Mouse (Mus musculus) heart, embryonic 11.5 days (tissue): ENCODE data around the gene Ints3. TPM values are rescaled to one million over a fixed set of nuclear protein-coding genes. Genes with fewer than 3 reads are reported as not detected.

Source experiments
- ATAC-seq: fragments of 200-750 bp; cut with Nextera tagmentation; replicated peaks from 2 replicates; pipeline ENCODE4 v1.8.0; 2017; ENCODE audit warnings: moderate library complexity; ENCODE audit not compliant: insufficient number of reproducible peaks, low FRiP score, low TSS enrichment
- H3K27ac ChIP-seq: fragments of 300-500 bp; sonication (generic); 2 replicates; pipeline ENCODE4 v1.5.1; 2014; ENCODE audit warnings: mild to moderate bottlenecking, low read depth, low read length
- H3K27me3 ChIP-seq: fragments of 300-500 bp; sonication (generic); 2 replicates; pipeline ENCODE4 v1.6.1; 2014; ENCODE audit warnings: mild to moderate bottlenecking, low read length, mixed read lengths; ENCODE audit not compliant: control insufficient read depth, insufficient read depth
- H3K36me3 ChIP-seq: fragments of 300-500 bp; sonication (generic); 2 replicates; pipeline ENCODE4 v1.6.1; 2014; ENCODE audit warnings: mild to moderate bottlenecking, low read length, moderate library complexity, mixed read lengths; ENCODE audit not compliant: control insufficient read depth, insufficient read depth
- H3K4me1 ChIP-seq: fragments of 300-500 bp; sonication (generic); 2 replicates; pipeline ENCODE4 v1.6.1; 2014; ENCODE audit warnings: low read length; ENCODE audit not compliant: control insufficient read depth, insufficient read depth
- H3K4me2 ChIP-seq: fragments of 300-500 bp; sonication (generic); 2 replicates; pipeline ENCODE4 v1.6.1; 2014; ENCODE audit warnings: mild to moderate bottlenecking, moderate library complexity
- H3K4me3 ChIP-seq: fragments of 300-500 bp; sonication (generic); 2 replicates; pipeline ENCODE4 v1.5.1; 2014; ENCODE audit warnings: low read depth, low read length
- H3K9ac ChIP-seq: fragments of 300-500 bp; sonication (generic); 2 replicates; pipeline ENCODE4 v1.6.1; 2014; ENCODE audit warnings: mild to moderate bottlenecking, low read depth, low read length, moderate library complexity
- H3K9me3 ChIP-seq: fragments of 300-500 bp; sonication (generic); replicated peaks from 2 replicates; pipeline ENCODE4 v1.6.1; 2016; ENCODE audit warnings: low read length; ENCODE audit not compliant: control insufficient read depth
- whole genome bisulfite sequencing: fragments of 180-500 bp; shearing (Covaris S2); extraction: QIAGEN DNeasy Blood & Tissue Kit; methylation state at CpG from one replicate; pipeline ENCODE4 v1.1.7; 2014; ENCODE audit not compliant: insufficient replicate concordance; 5-methylcytosine and 5-hydroxymethylcytosine counted together
- polyA plus RNA-seq: library from polyadenylated mRNA; unstranded; fragments of >200 nt; fragmentation: Nextera tagmentation; extraction: Ambion mirVana; gene quantifications from 2 replicates; pipeline ENCODE4 v1.2.1, GENCODE M21; 2014

Ints3 gene
- 25.3 and 26.9 TPM in 2 replicates for polyA plus RNA-seq

DNA sequence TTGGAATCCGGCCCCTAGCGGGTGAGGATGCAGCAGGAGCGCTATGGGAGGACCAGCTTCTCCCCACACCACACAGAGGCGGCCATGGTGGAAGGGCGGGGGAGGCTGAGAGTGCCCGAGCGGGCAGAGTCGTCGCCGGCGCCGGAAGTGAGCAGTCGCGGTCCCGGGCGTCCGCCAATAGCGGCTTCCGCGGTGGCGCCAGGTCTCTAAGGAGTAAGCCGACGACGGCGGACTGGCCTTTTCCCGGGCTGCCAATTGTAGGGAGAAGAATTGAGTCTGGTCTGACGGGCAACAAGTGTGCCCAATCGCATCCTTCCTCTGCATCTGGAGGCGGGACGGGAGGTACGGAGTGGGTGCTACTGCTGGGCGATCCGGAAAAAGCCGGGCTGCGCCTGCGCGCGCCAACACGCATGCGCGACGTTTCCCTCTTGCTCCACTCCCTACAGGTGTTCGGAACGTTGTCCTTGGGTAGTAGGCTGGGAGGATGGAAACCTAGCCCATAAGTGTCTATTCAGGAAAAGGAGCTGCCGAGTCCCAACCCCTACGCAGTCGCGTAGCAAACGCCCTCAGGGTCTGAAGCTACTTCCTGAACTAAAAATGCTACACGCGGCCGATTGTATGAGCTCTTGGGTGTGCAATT is at the start of gene Ints3:
Gene Ints3 (minus strand): TSS at position 242 of the 640 bp plus-strand sequence.
- H3K27me3 ChIP-seq = no peaks in the 10 kb centered on the region
- peak; percentile 97 for ATAC-seq
- under 1% methylated on average over 52 of the region's 52 CpGs for WGBS
- peak within 1 kb of the TSS; percentile 94 for H3K4me2 ChIP-seq
- no peaks in the 10 kb centered on the region for H3K9me3 ChIP-seq
- peak within 1 kb of the TSS; percentile 97 for H3K9ac ChIP-seq
- no peaks in the 10 kb centered on the region for H3K36me3 ChIP-seq
- H3K4me1 ChIP-seq = peaks cover 24% of the 10 kb centered on the region
- H3K4me3 ChIP-seq = peak within 1 kb of the TSS; percentile 76
- H3K27ac ChIP-seq = peak within 1 kb of the TSS; percentile 97

DNA sequence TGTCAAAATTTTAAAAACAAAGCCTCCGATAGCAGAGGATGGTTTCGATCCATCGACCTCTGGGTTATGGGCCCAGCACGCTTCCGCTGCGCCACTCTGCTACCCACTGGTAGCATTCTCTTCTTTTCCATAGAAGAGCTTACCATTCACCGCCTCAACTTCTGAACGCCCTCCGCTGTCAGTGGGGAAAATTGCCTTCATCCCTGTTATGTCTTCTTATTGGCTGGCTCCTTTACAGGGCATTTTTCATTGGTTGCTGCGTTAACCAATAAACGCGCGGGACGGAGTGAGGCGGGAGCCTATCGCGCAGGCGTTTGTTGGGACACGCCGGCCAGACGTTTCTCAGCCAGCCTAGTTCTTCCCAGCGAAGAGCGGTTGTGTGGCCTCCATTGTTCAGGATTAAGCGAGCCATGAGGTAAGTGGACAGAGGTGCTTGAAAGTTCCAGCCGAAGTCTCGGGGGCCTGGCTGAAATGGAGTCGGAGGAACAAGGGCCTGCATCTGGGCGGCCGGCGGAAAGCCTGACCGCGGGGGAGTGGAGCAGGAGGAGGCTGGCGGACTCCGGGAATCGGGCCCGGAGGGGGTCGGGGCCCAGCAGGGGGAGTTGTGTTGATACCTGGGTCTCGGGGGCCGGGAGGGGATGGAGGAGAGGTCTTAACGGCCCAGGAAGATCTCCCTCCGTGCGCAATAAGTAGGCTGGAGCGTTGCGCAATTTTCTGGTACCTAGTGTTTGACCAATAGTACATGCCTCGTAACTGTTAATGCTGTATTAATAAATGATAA is 42.6 kb upstream of the Ints3 start, which contains the start of gene Ilf2:
Gene Ilf2 (plus strand): TSS at position 296 of the 781 bp plus-strand sequence.
- Histone ChIP-seq H3K4me1 (peaks cover 6% of the 10 kb centered on the region; the same call in 1 of the 2 replicates), H3K4me3 (peak within 1 kb of the TSS; percentile 90), H3K9ac (peak within 1 kb of the TSS; percentile 96), H3K4me2 (peak within 1 kb of the TSS; percentile 85), H3K27ac (peak within 1 kb of the TSS; percentile 94), H3K9me3 (no peaks in the 10 kb centered on the region), H3K36me3 (peaks cover 18% of the 10 kb centered on the region), H3K27me3 (no peaks in the 10 kb centered on the region)
- ATAC-seq = peak; percentile 99
- under 1% methylated on average over 45 of the region's 45 CpGs for WGBS

DNA sequence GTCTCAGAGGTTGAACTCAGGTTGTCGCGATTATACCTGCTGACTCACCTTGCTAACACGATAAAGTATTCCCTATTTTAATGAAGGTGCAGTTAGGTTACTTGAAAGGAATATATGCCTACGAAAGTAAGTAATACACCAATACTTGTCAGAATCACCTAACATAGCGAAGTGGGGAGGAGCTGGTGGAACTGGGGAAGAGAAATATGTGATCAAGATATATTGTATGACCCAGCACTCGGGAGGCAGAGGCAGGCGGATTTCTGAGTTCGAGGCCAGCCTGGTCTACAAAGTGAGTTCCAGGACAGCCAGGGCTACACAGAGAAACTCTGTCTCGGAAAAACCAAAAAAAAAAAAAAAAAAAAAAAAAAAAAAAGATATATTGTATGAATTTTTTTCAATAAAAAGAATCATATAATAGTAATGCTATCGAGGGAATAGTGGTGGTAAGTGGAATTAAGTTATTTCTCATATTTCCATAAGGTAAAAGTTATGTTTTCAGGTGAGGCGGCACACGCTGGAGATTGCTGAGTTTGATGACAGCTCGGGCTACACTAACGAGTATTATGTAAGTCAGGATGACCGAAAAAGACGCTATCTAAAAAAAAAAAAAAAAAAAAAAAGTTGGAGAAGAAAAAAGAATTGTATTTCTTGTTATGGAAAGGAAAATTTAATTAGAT is 41.9 kb upstream of the Ints3 start:
- peak overlapping the region; percentile 52 for H3K4me2 ChIP-seq
- no peaks in the 10 kb centered on the region for H3K27me3 ChIP-seq
- 39% methylated on average over 15 of the region's 16 CpGs for WGBS
- no peak overlapping the region for H3K9ac ChIP-seq
- peaks cover 13% of the 10 kb centered on the region for H3K36me3 ChIP-seq
- ATAC-seq = 0 out of 2 replicates have a peak, but pooled peaks have one; percentile 8
- H3K27ac ChIP-seq = no peak overlapping the region
- H3K4me1 ChIP-seq = peaks cover 6% of the 10 kb centered on the region; the same call in 1 of the 2 replicates
- H3K9me3 ChIP-seq = no peaks in the 10 kb centered on the region
- H3K4me3 ChIP-seq = peak overlapping the region; percentile 38

DNA sequence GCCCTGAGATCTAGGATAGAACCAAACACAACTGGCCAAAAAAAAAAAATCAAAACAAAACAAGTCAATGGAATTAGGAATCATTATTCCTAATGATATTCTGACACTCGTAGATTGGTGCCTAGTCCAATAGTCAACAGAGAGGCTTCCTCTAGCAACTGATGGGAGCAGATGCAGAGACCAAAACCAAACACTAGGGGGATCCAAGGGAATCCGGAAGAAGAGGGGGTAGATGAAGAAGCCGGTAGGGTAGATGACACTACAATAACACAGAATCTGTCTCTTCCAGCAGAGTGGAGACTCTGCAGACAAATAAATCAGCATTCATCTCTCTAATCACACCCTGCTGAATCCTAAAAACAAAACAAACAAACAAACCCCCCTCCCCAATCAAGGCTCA is 38.8 kb upstream of the Ints3 start:
- Histone ChIP-seq H3K27ac (no peak overlapping the region), H3K4me2 (no peak overlapping the region), H3K4me1 (peaks cover 6% of the 10 kb centered on the region; the same call in 1 of the 2 replicates), H3K9ac (no peak overlapping the region), H3K27me3 (no peaks in the 10 kb centered on the region), H3K9me3 (no peaks in the 10 kb centered on the region), H3K4me3 (no peak overlapping the region), H3K36me3 (no peaks in the 10 kb centered on the region)
- ATAC-seq = no peak
- WGBS = 36% methylated on average over 3 of the region's 3 CpGs

GRCm38 (mm10) chr3:90467618-90468300 is 34.3 kb upstream of the Ints3 start:
- Histone ChIP-seq H3K4me1 (peaks cover 9% of the 10 kb centered on the region), H3K4me3 (no peak overlapping the region), H3K27ac (no peak overlapping the region), H3K9ac (no peak overlapping the region), H3K36me3 (no peaks in the 10 kb centered on the region), H3K4me2 (no peak overlapping the region), H3K27me3 (peaks cover 28% of the 10 kb centered on the region), H3K9me3 (no peaks in the 10 kb centered on the region)
- 93% methylated on average over 10 of the region's 10 CpGs for WGBS
- no peak for ATAC-seq

- no peak overlapping the region for H3K27ac ChIP-seq
- no peaks in the 10 kb centered on the region for H3K9me3 ChIP-seq
- peaks cover 15% of the 10 kb centered on the region for H3K4me1 ChIP-seq
- H3K4me3 ChIP-seq = peak overlapping the region; percentile 60
- no peak overlapping the region for H3K9ac ChIP-seq
- peaks cover 28% of the 10 kb centered on the region for H3K27me3 ChIP-seq
- ATAC-seq = no peak
- peak overlapping the region; percentile 75 for H3K4me2 ChIP-seq
- no peaks in the 10 kb centered on the region for H3K36me3 ChIP-seq
- under 1% methylated on average over 15 of the region's 15 CpGs for WGBS
Observed at GRCm38 (mm10) chr3:90466311-90466766, 32.9 kb upstream of the Ints3 start.

GRCm38 (mm10) chr3:90465686-90466310 is 32.4 kb upstream of the Ints3 start, which contains the start of gene Npr1:
Gene Npr1, minus strand, starts transcription at chr3:90465866.
- Histone ChIP-seq H3K9ac (peak within 1 kb of the TSS; percentile 67), H3K4me2 (peak within 1 kb of the TSS; percentile 75), H3K4me3 (peak within 1 kb of the TSS; percentile 60), H3K27ac (no peak within 1 kb of the TSS), H3K9me3 (no peaks in the 10 kb centered on the region), H3K27me3 (peaks cover 28% of the 10 kb centered on the region), H3K4me1 (peaks cover 15% of the 10 kb centered on the region), H3K36me3 (no peaks in the 10 kb centered on the region)
- WGBS = under 1% methylated on average over 32 of the region's 49 CpGs
- peak; percentile 53 for ATAC-seq
